Mouse (Mus musculus): ENCODE results near the gene Srms.

DNA sequence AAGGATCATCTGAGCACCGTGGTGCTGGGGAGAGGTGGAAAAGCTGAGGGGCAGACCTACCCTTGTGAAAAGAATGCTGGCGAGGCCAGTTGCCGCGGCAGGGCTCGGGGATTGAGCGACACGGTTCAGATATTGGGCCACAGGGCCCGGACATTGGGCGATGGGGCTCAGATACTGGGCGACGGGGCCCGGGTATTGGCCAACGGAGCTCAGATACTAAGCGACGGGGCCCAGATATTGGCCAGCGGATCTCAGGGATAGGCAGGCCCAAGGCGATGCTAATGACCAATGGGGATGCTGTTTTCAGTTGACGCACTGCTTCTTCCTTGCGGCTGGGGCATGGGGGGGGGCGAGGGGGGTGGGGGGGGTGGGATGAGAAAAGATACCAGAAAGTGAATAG is 18.2 kb upstream of the Srms start:
- TF ChIP-seq CTCF (IDR thresholded peaks at IDR 0.05; ENCODE audit: insufficient read depth, low read length) (no peak), POLR2A (IDR thresholded peaks at IDR 0.05; ENCODE audit: borderline replicate concordance, extremely low read depth, low read depth, low read length) (no peak)
